Mouse (Mus musculus) hindlimb bud, embryonic 11.5 days (tissue): ENCODE measurements around the gene Gm11985.
"Not testable (repeated sequence)": the region's sequence is repeated elsewhere in the genome, so short reads cannot be mapped to it uniquely, and the experiment has no call there.

ENCODE experiments used
- DNase-seq: peaks from one replicate; pipeline ENCODE4 v3.0.0-alpha.2; 2012; ENCODE audit warnings: low read depth, low spot score; ENCODE audit errors: extremely low spot score

The Gm11985 gene

GRCm38 (mm10) chr11:7188469-7188868 lies at the start of gene Gm11985:
Gene Gm11985 (minus strand): TSS chr11:7188569.
- DNase-seq, result no peak

- no peak for DNase-seq
Observed at GRCm38 (mm10) chr11:7237712-7238111, 49.3 kb upstream of the Gm11985 start.

GRCm38 (mm10) chr11:7236751-7237150 lies 48.4 kb upstream of the Gm11985 start:
- no peak for DNase-seq

- DNase-seq, result no peak
Observed at GRCm38 (mm10) chr11:7234981-7235609, 46.7 kb upstream of the Gm11985 start.

GRCm38 (mm10) chr11:7234436-7234835 lies 46.1 kb upstream of the Gm11985 start:
- DNase-seq, result no peak

GRCm38 (mm10) chr11:7233333-7233732 lies 45.0 kb upstream of the Gm11985 start:
- DNase-seq, result no peak

GRCm38 (mm10) chr11:7231958-7232357 lies 43.6 kb upstream of the Gm11985 start:
- no peak for DNase-seq

GRCm38 (mm10) chr11:7230000-7230399 lies 41.6 kb upstream of the Gm11985 start:
- DNase-seq, result no peak

GRCm38 (mm10) chr11:7228107-7228506 lies 39.7 kb upstream of the Gm11985 start:
- no peak for DNase-seq

GRCm38 (mm10) chr11:7226810-7227550 lies 38.6 kb upstream of the Gm11985 start:
- DNase-seq, result no peak

- no peak for DNase-seq
Observed at GRCm38 (mm10) chr11:7226200-7226599, 37.8 kb upstream of the Gm11985 start.

GRCm38 (mm10) chr11:7221826-7222225 lies 33.5 kb upstream of the Gm11985 start:
- not testable (repeated sequence) for DNase-seq

GRCm38 (mm10) chr11:7215703-7216102 lies 27.3 kb upstream of the Gm11985 start:
- DNase-seq, result no peak

- no peak for DNase-seq
Observed at GRCm38 (mm10) chr11:7214761-7215160, 26.4 kb upstream of the Gm11985 start.

GRCm38 (mm10) chr11:7214342-7214660 lies 25.9 kb upstream of the Gm11985 start:
- no peak for DNase-seq

GRCm38 (mm10) chr11:7213501-7214341 lies 25.4 kb upstream of the Gm11985 start, which contains the start of gene Igfbp3:
Gene Igfbp3 (minus strand): TSS chr11:7213923.
- DNase-seq, result no peak

- DNase-seq, result no peak
Observed at GRCm38 (mm10) chr11:7213161-7213500, 24.8 kb upstream of the Gm11985 start.

- no peak for DNase-seq
Observed at GRCm38 (mm10) chr11:7212126-7212798, 23.9 kb upstream of the Gm11985 start.

GRCm38 (mm10) chr11:7211211-7211610 lies 22.8 kb upstream of the Gm11985 start:
- no peak for DNase-seq

- DNase-seq, result peak; percentile 85
Observed at GRCm38 (mm10) chr11:7210343-7210742, 22.0 kb upstream of the Gm11985 start.

GRCm38 (mm10) chr11:7203846-7204245 lies 15.5 kb upstream of the Gm11985 start:
- DNase-seq, result no peak
